Mouse (Mus musculus) cerebellum, adult 9-10 months (tissue): ENCODE data around the gene Ifna16.

Experiments used
- DNase-seq: peaks from one replicate; pipeline ENCODE4 v3.0.0; 2022

The Ifna16 gene

GRCm38 (mm10) chr4:88676824-88677223 is at the start of gene Ifna16:
Gene Ifna16 (minus strand): TSS chr4:88676924.
- DNase-seq: no peak

GRCm38 (mm10) chr4:88723497-88724090 is 46.9 kb upstream of the Ifna16 start:
- no peak for DNase-seq

- peak; percentile 90 for DNase-seq
Measured at GRCm38 (mm10) chr4:88721791-88722721, 45.3 kb upstream of the Ifna16 start, which contains the start of the genes Gm26566 and Klhl9. Gene Gm26566 (plus strand): TSS chr4:88721805. Gene Klhl9 (minus strand): TSS chr4:88722465.

DNA sequence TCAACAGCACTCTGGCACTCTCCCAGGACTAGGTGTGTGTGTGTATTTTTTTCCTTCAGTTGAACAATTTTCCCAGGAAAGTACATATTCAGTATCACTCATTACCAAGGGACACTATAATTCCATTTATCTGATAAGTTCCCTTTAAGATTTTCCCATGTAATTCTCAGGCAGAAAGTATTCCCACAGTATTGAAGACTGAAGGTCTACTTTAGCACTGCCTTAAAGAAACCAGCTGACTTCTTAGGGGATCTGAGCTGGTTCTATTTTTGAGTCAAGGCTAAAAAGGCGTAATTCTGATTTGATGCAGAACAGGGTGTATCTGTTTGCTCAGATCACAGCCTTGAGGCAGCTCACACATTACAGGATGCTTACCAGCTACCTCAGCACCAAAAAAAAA is 42.0 kb upstream of the Ifna16 start:
- DNase-seq: no peak

- DNase-seq: no peak
Measured at GRCm38 (mm10) chr4:88715059-88715458, 38.3 kb upstream of the Ifna16 start.

GRCm38 (mm10) chr4:88714281-88714680 is 37.6 kb upstream of the Ifna16 start:
- DNase-seq: no peak

GRCm38 (mm10) chr4:88707128-88707826 is 30.6 kb upstream of the Ifna16 start:
- no peak for DNase-seq

DNA sequence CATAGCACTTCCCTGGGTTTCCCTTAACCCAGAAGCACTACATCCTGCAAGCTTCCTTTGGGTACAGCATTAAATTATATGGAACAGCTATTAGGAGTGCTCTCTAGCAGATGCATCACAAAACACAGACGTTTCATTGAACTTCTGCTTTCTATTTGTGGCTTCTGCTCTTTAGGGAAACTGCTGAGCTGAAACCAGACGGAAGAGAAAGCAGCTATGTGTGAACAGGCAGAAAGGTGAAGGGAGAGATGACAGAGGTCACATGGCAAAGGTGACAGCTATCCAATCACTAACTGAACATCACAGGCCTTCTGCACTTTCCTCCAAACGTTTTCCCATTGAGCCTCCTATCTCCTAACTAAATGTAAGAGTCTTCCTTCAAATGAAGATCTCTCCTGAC is 29.2 kb upstream of the Ifna16 start:
- no peak for DNase-seq

- DNase-seq: no peak
Measured at GRCm38 (mm10) chr4:88699301-88699700, 22.6 kb upstream of the Ifna16 start.

GRCm38 (mm10) chr4:88698781-88699180 is 22.1 kb upstream of the Ifna16 start:
- DNase-seq: no peak

DNA sequence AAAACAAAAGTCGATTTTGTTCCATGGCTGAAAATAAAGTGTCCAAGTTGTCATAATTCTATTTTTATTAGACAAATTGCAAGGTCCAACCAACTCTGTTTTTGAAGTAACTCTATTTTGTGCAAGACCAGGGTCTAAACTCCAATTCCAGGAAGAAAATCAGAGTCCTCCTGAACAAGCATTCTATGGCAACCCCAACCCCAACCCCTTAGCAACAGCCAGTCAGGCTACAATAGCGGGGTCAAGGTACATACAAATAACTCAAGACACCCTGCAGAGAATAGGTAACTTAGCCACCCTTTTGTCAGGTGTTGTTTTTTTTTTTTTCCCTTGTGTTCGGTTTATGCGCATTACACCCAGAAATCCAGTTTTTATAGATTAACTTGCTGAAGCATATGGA is 21.0 kb upstream of the Ifna16 start:
- no peak for DNase-seq

- no peak for DNase-seq
Measured at GRCm38 (mm10) chr4:88697108-88697507, 20.4 kb upstream of the Ifna16 start.

DNA sequence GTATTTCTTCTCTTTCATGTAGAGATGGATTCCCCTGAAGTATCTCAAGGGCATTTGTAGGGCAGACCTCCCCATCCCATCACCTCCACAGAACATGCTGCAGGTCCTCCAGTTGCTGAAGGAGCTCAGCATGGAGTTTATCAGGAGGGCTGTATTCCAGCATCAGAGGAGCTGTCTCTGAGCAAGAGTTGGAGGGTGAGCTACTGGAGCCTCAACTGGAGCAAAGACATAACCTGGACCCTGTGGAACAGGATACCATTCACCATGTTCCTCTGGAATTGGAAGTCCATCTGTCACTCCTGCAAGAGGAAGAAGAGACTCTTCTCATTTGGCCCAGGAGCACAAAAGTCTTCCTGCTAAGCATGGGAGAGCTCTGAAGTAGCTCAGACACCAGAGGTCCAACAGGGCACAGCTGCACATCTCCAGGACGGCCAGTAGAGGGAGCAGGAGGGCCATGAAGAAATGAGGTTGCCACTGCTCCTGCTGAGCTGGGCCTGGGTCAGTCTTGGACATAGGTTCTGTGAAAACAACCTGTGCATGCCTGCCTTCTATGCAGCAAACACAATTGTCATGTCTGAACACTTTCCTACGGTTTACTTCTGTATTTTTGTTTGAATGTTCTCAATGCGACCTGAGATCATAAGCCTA is 19.6 kb upstream of the Ifna16 start:
- DNase-seq: peak; percentile 81

DNA sequence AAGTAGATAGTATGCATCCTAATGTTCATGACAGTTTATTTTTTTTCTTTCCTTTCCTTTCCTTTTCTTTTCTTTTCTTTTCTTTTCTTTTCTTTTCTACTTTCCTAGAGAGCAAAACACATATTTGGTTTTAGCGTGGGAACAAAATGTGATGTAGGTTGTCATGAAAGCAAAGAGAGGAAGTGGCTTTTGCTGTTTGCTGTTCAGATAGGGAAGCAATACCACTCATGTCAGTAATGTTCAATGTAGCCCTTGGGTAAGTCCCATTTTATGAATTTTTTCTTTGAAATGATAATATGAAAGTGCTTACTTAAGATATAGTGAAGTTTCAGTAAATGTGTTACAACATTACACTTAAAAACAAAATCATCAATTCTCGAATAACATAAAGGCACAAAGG is 16.7 kb upstream of the Ifna16 start:
- no peak for DNase-seq

DNA sequence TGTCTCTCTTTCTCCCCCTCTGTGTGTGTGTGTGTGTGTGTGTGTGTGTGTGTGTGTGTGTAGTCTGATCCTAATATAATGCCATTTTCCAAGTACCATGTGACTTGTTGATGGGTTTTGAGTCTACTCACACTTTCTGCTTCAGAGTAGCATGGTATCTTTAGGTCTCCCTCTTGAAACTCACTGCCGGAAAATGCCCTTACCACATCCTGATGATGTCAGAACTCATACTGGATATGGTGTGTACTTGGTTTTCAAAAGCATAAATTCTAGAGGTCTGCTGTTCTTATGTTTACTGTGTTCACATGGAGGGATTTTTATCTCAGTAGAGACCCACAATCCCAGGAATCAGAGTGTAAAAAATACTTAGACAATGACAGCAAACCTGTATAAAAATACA is 15.8 kb upstream of the Ifna16 start:
- DNase-seq: no peak

- no peak for DNase-seq
Measured at GRCm38 (mm10) chr4:88691259-88691658, 14.5 kb upstream of the Ifna16 start, which contains the start of gene Ifnab. Gene Ifnab (minus strand): TSS chr4:88691359.

GRCm38 (mm10) chr4:88683812-88684211 is 7.1 kb upstream of the Ifna16 start, which contains the start of gene Ifna2:
Gene Ifna2 (minus strand): TSS chr4:88683912.
- DNase-seq: no peak

DNA sequence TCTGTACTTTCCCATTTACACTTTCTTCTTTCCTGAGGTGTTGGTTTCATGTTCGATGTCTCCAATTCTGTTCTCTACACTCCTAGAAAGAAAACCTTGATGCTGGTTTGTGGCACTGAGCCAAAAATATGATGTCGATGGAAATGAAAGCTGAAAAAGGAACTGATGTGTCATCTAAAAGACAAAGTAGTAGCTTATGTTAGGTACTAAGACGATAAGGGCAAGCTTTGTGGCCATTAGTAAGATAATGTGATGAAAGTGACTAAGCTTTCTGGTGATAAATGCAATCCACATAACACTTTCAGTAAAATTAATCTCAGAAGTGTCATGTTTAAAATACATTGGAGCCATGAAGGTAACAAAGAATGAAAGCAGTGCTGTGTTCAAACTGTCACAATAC is 4.6 kb upstream of the Ifna16 start:
- no peak for DNase-seq

- DNase-seq: no peak
Measured at GRCm38 (mm10) chr4:88680362-88680761, 3.6 kb upstream of the Ifna16 start.

DNA sequence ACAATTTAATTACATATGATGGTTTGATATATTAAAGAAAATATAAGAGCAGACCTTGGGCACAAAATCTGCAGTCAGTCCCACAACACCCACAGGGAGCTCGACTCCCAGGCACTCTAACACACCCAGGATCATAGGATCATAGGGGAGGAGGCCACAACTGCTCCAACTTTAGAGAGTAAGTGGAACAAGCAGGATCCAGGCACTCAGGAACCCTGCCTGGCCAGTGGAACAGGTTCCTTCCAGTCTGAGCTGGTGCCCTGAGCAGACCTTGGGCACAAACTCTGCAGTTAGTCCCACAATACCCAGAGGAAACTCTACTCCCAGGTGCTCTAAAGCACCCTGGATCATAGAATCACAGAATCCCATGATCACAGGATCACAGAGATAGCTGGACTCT is 21.3 kb downstream of the Ifna16 start:
- DNase-seq: no peak

GRCm38 (mm10) chr4:88653644-88654043 is 23.1 kb downstream of the Ifna16 start:
- no peak for DNase-seq

DNA sequence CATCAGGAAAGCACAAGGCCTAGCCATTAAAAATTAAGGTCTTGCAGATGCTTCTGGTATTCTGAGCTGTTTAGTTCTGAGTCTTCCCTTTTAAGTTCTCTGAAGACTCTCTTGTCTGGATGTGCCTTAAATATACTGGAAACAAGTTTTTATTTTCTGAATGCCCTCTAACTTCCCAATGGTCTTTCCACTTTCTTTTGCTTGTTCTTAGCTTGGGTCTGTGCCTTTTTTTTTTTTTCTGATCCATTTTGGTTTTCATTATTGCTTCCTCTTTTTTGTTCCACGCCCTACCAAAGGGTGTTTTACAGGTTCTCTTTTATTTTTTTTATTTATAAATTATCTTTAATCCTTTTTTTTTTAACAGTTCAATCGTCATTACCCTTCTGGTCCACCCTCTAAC is 32.4 kb downstream of the Ifna16 start, which contains the start of gene Ifna13:
Gene Ifna13, minus strand, starts transcription at position 101 of the 400 bp plus-strand sequence.
- DNase-seq: no peak

- no peak for DNase-seq
Measured at GRCm38 (mm10) chr4:88642526-88642925, 34.2 kb downstream of the Ifna16 start.
